10 mouse cellular contexts compared by ENCODE assay signal in genomic region chr19:45234191-45234770, GRCm38 (mm10). TPM values are rescaled to one million over a fixed set of nuclear protein-coding genes. Genes with fewer than 3 reads are reported as not detected.
DNase-seq lines count a peak whose midpoint lies in the region; ATAC-seq and TF ChIP-seq lines count a peak whose summit lies in the region.
"Had no signal": no experiment of that assay in that cellular context is flagged by ENCODE, and none has a peak within 500 bp of the region (broad histone marks: within the 10 kb centered on the region; RNA-seq: fewer than 3 reads in every experiment).

No protein-coding gene starts in this region.

- H3K36me3 ChIP-seq in heart, embryonic 15.5 days = no peaks in the 10 kb centered on the region
- H3K36me3 ChIP-seq in E14TG2a.4 (ENCODE audit: insufficient read depth, low read length) = no peaks in the 10 kb centered on the region
- no peaks in the 10 kb centered on the region for H3K36me3 ChIP-seq in hindbrain, postnatal 0 days (ENCODE audit: insufficient read depth, low read length)
- H3K36me3 ChIP-seq: liver, embryonic 15.5 days had no signal

- no peak for ATAC-seq in heart, embryonic 15.5 days (replicated peaks; ENCODE audit: insufficient number of reproducible peaks, insufficient read depth, low FRiP score, low read depth)
- no peak for ATAC-seq in hindbrain, postnatal 0 days

- TF ChIP-seq CTCF in E14TG2a.4 (conservative IDR thresholded peaks at IDR 0.05; ENCODE audit: low read length) = no peak
- no peak for TF ChIP-seq CTCF in hindbrain, postnatal 0 days (IDR thresholded peaks at IDR 0.05; ENCODE audit: low read depth)

- no peak for DNase-seq in heart, postnatal 4 days
- DNase-seq in ZHBTc4 (ENCODE audit: low read depth, low spot score) = peak; percentile 68
- no peak for DNase-seq in hindbrain, postnatal 0 days (ENCODE audit: low spot score)
- no peak for DNase-seq in retina, embryonic 14.5 days (ENCODE audit: low spot score)
- DNase-seq in left cerebral cortex, adult 18-20 months (ENCODE audit: low spot score in 2 of 2) = no peak
- no peak for DNase-seq in thymus, postnatal 4 days

- H3K4me2 ChIP-seq in heart, embryonic 15.5 days = peak overlapping the region; percentile 68; the same call in 1 of the 2 replicates
- peak overlapping the region; percentile 49 for H3K4me2 ChIP-seq in hindbrain, postnatal 0 days (ENCODE audit: low read depth, low read length)

- H3K27me3 ChIP-seq in heart, embryonic 15.5 days = peaks cover 95% of the 10 kb centered on the region
- peaks cover 95% of the 10 kb centered on the region for H3K27me3 ChIP-seq in E14TG2a.4 (ENCODE audit: insufficient read depth, low read length)
- H3K27me3 ChIP-seq in hindbrain, postnatal 0 days (ENCODE audit: insufficient read depth, low read length) = peaks cover 66% of the 10 kb centered on the region

- H3K4me1 ChIP-seq in heart, embryonic 15.5 days (replicated peaks) = peaks cover 56% of the 10 kb centered on the region
- H3K4me1 ChIP-seq in E14TG2a.4 (replicated peaks; ENCODE audit: low read depth, low read length) = peaks cover 51% of the 10 kb centered on the region
- no peaks in the 10 kb centered on the region for H3K4me1 ChIP-seq in hindbrain, postnatal 0 days (ENCODE audit: insufficient read depth, low read length)

- H3K9me3 ChIP-seq in heart, embryonic 15.5 days (replicated peaks) = no peaks in the 10 kb centered on the region
- H3K9me3 ChIP-seq in E14TG2a.4 (ENCODE audit: low read length) = peaks cover 18% of the 10 kb centered on the region
- H3K9me3 ChIP-seq in hindbrain, postnatal 0 days (ENCODE audit: low read length) = no peaks in the 10 kb centered on the region
- H3K9me3 ChIP-seq: liver, embryonic 15.5 days had no signal

- no peak overlapping the region for H3K27ac ChIP-seq in heart, embryonic 15.5 days
- H3K27ac ChIP-seq in hindbrain, postnatal 0 days = peak overlapping the region; percentile 71
- H3K27ac ChIP-seq: liver, embryonic 15.5 days had no signal

- H3K9ac ChIP-seq in heart, embryonic 15.5 days = no peak overlapping the region
- peak overlapping the region; percentile 49 for H3K9ac ChIP-seq in hindbrain, postnatal 0 days (replicated peaks; ENCODE audit: low read length)
- H3K9ac ChIP-seq: liver, embryonic 15.5 days had no signal

- WGBS in heart, embryonic 15.5 days = 3% methylated on average over 22 of the region's 22 CpGs
- WGBS in hindbrain, postnatal 0 days = 2% methylated on average over 22 of the region's 22 CpGs

- peak overlapping the region; percentile 44 for H3K4me3 ChIP-seq in heart, embryonic 15.5 days
- peak overlapping the region; percentile 65 for H3K4me3 ChIP-seq in E14TG2a.4 (replicated peaks; ENCODE audit: low read length)
- peak overlapping the region; percentile 39 for H3K4me3 ChIP-seq in hindbrain, postnatal 0 days (ENCODE audit: low read length)

RNA-seq across cellular contexts. Expression of gene Lbx1, which starts 1.3 kb away (rescaled TPM):
- polyA plus RNA-seq in heart, embryonic 15.5 days (2015; fragmentation: Nextera tagmentation; extraction: Ambion mirVana) = not detected in 2 replicates
- total RNA-seq in heart, postnatal 4 days (2021) = not detected
- 27.0 and 32.2 TPM in 2 replicates for total RNA-seq in hindbrain, postnatal 0 days (2014; rRNA removed)
- polyA plus RNA-seq in hindbrain, postnatal 0 days (2015; fragmentation: Nextera tagmentation; extraction: Ambion mirVana) = 9.2 and 9.6 TPM in 2 replicates
- not detected for total RNA-seq in left cerebral cortex, adult 18-20 months (2021)
- total RNA-seq: megakaryocyte-erythroid progenitor cell, adult 5-6 weeks had no signal
- polyA plus RNA-seq: liver, embryonic 15.5 days had no signal

Comparison
In these comparisons a context has a peak if more than half of its experiments do, and no peak if none do; other contexts are left out.
1. RNA of gene Lbx1, which starts 1.3 kb away (total RNA-seq): 27.0 to 32.2 TPM in hindbrain, postnatal 0 days; not detected in left cerebral cortex, adult 18-20 months and not detected in heart, postnatal 4 days; every median in the first group is over 10 times any median in the second.
2. Peak in every context shown above with its lines, with median percentiles within 50 percentile points of each other: H3K4me3 ChIP-seq.